Mouse (Mus musculus) layer of hippocampus, adult 18-20 months (tissue): ENCODE measurements around the gene Gatm. TPM values are rescaled to one million over a fixed set of nuclear protein-coding genes. Genes with fewer than 3 reads are reported as not detected.

ENCODE experiments used
- DNase-seq, 2 experiments: peaks; one replicate each; pipeline ENCODE4 v3.0.0; 2022; ENCODE audit warnings: low spot score in 2 of 2
- total RNA-seq, 2 experiments: library from RNA; stranded (reverse); gene quantifications; 2 replicates each; pipeline ENCODE4 v1.2.3; 2021

Gatm gene
- total RNA-seq, 2 experiments from 2014 or later = 85.0 TPM

DNA sequence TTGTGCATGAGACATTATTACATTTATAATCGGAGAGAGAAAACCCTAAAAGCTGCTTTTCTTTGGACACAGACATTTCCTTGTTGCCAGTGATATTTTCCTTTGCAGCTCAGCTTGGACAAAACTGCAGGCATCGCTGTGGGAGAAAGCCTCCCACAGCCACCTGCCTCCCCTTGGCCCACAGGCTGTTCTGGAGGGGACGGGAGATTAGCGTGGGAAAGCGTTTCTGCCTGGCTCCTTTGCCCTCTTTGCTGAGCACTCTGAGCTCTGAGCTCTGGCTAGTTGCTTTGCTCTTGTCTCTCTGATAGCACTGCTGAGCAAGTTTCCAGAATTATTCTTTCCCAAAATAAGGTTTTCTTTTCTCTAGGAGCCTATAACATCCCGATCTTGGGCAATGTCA, 5.1 kb upstream of the Gatm start:
- DNase-seq = peak in 1 of 2 experiments; percentile 31

DNA sequence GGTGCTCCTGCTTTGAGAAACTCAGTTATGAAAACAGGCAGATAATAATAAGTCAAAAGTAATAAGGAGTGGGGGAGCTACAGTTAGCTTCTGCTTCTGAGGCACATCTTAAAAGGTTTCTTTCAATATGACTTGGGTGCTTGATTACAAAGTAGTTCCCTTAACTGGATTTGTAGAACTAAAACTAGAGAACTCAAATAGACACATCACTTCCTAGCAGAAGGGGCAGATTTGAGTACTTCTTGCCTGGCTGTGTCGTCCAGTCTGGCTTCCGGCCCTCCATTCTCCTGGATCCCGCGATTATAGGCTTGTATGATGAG, 511 bp upstream of the Gatm start:
- DNase-seq = no peak

DNA sequence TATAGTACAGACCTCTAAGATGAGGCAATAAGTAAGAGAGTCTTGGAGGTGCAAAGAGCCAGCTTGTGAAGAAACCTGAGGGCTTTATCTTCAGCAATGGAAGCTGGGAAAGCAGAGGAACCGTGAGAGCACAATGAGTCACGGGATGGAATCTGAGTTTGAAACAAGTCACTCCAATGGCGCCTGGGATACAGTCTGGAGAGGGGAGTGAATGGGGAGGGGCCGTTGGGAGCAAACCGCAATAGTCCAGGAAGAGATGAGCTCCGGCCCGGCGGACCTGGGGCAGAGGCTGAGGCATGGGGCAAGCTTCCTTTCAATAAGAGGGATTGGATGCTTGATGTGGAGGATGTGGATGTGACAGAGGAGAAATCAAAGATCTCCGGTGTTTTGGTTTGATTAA, 2.3 kb downstream of the Gatm start:
- no peak for DNase-seq

DNA sequence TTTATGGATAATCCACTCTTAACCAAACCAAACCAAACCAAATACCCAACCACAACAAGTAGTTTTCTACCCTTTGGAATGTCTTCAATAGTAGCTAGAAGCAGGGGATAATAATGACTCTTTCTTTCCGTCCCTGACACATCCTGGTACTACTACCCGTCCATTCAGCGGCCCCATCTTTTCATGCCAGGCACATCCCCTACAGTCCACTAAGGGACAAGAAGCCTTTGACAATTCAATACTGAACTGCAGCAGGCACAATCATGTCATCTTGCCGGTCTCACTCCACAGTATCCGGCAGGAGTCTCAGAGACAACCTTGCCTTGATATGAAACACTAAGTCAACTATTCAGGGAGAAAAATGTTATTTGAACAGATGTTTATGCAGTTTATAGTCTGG, 5.3 kb downstream of the Gatm start:
- peak in 1 of 2 experiments; percentile 59 for DNase-seq

DNA sequence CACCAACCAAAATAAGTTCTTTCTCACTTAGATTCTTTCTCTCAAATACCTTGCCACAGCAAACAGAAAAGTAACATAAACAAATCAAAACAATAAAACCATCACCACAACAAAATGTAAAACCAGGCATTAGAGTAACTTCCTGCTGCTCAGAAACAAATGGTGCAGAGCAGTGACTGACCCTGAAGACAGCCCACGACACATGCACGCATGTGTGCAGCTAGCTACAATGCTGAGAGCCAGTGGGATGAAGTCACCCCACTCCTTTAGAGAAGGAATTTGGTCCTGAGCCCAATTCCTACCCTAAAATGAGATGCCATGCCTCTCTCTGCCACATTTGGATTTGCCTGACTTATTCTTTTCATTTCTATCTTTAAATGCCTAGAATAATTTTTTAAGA, 9.7 kb downstream of the Gatm start:
- DNase-seq = no peak

DNA sequence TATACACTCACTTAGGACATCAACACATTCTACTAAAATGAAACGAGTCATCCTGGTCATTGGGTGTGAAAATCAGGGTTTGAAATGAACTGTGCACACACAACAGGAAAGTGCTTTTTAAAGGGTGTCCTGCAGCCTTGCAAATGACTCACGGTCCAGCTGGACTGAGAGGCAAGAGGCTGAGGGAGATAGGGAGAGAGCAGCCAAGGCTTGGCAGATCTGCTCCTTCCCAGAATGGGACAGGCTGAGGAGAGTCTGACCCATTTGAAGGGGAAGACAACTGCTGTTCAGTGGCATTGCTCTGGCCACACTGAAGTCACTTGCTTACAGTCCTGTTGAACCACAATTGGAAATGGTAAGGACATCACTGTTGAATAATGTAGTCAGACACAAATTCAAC, 11.4 kb downstream of the Gatm start:
- no peak for DNase-seq

DNA sequence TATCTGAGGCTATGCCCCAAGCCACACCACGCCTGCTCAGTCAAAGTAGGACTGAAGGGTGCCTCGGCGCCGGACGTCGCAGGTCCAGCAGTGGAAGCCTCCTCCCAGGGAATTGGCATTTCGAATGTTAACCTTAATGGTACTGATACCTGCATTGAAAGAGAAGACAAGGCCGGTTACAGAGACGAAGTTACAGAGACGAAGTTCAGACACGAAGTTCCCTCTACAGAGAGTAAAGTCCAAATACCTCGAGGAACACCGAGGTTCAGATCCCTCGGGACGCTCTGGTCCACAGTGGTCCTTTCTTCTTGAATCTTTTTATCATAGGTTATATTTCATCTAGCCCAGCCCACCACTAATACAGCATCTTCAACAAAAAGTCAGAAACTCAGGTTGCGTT, 15.6 kb downstream of the Gatm start:
- DNase-seq = no peak

DNA sequence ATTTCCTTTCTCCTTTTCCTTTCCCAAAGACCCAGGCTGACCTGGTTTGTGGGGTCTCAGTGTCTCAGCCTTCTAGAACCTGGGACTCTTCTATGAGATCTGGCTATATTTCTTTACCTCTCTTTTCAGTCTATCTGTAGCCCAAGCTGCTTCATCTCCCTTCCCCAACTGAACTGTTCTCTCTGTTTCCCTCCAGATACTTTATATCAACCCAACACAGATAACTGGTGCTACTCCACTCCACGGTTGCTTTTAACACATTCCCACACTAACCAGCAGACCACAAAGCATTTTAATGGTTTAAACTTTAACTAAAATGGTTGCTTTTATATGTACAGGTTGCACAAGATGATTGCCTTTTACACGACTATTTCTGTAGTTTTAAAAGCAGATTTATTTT, 19.9 kb downstream of the Gatm start:
- DNase-seq = no peak

DNA sequence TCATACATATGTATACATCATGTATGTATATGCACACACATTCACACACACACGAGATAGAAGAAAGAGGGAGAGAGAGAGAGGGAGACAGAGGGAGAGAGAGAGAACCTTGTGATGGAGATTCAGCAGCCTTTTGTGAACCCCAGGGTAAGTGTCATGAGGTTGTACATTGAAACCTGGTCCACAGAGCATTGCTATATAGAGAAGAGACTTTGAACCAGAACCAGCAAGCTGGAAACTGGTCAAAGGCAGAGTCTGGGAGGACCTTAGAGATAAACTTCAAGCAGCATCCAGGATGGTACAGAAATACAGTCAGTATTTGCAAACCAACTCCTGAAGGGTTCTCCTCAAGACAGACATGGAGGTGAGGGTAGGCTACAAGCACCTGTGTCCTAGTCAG, 20.8 kb downstream of the Gatm start:
- DNase-seq = no peak

DNA sequence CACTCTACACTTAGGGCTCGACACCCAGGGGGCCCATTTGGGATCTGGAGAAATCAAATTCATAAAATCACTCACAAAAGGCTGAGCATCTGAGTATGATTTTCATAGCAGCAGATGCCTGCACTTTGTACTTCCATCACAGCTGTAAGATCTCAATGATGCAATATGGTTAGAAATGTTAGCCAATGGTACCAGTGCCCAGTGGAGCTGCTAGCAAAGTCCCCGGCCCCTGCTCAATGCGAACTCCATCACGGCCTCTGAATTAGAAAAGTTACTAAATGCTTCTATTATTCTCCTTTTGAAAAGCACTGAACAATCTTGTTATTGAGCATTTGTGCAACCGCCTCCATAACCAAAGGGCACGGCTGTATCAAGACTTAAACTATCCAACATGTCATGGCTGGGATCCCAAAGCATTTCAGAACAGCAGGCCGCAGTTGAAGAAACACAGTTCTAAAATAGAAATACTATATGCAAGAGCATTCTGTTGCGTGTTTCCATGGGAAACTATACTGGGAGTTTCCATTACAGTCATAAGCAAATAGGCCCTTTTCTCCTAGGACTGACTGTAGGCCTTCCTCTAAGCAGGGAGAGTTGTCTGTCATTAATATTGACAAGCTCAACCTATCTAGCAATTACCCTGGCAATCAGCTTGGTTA, 23.1 kb downstream of the Gatm start:
- DNase-seq = peak in 1 of 2 experiments; percentile 33

DNA sequence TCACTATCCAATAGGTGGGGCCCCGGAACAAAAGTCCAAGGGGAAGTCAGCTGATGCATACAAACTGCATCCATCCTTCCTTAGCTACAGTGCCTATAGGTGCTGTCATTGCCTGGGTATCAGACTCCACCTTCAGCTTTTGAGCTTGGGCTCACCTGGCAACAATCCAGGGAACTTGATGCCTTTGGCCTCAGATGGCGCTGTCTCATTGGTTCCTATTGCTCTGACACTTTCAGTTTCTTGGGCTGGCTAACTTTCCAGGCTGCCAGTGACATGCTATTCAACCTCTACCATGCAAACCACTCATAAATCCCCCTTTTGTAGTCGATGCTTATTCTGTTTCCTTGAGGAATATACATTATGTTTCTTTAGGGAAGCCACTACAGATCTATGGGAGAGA, 24.8 kb downstream of the Gatm start:
- no peak for DNase-seq

DNA sequence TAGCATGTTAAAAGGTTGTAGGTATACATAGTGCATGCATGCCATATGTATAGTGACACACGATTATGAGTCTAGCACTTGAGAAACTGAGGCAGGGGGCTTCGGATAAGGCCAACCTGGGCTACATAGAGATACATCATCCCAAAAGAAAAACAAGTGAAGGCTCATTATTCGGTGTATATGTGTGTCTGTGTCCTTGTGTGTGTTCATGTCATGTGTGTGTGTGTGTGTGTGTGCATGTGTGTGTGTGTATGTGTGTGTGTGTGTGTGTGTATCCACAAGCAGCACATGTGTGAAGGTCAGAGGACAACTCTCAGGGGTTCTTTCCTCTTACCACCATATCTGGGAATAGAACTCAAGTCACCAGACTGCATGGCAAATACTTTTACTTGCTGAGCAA, 28.8 kb downstream of the Gatm start:
- no peak for DNase-seq

DNA sequence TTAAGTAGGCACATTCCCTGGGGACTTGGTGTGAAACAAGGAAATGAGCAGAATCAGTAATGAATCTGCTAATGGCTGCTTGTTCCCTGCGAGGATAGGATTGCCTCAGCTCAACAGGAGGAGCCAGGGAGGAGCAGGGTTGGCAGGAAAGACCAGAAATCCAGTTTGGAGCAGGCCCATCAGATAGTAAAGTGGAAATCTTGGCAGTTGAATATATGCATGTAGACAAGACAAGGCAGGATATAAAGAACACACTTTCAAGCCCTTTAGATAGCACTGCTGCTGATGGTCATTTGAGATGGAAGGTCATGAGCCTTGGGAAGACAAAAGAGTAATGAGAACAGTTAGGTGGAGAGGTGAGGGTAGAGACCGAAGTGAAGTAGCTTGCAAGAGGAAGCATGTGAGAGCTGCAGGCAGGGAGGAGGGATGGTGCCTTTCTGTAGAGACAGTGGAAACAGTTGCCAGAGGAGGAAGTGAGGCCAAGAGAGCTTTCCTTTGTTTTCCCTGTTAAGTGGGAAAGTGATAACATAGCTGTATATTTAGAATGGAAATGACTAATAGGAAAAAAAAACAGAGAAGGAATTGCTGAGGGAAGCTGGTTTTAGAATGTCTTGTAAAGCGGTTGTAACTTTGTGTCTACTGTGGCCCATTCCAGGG, 29.6 kb downstream of the Gatm start:
- no peak for DNase-seq

DNA sequence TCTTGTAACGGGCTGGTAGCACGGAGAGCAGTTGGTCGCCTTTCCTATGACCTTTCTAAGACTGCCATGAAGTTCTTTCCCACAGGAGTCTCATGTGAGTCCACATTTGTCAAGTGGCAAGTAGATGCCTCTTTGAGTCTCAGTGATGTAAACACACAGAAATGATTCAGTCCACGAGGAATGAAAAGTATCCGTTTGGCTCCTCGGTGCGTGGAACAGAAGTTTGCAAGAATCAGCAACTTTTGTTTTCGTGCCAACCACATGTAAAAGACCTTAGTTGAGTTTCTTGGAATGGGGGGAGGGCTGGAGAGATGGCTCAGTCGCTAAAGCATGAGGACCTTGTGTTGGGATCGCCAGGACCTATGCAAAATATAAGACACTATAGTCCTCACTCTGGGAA, 30.7 kb downstream of the Gatm start:
- DNase-seq = no peak

DNA sequence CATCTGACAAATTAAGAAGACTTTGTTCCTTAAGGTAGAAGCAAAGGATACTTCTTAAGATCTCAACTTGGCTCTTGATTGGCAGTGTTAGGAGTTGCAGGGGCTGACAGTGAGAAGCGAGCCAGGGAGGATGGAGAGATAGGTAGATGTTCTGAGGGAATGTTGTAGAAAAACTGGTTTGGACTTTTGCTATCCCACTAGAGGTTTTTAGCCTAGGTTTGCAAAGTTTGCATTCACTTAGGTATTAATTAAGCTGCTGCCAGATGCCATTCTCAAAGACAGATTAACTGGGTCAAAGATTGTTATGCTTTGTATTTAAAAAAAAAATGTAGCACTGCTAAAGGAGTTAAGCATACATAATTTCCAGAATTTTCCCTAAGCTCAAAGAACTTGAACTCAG, 33.8 kb downstream of the Gatm start:
- DNase-seq = no peak

DNA sequence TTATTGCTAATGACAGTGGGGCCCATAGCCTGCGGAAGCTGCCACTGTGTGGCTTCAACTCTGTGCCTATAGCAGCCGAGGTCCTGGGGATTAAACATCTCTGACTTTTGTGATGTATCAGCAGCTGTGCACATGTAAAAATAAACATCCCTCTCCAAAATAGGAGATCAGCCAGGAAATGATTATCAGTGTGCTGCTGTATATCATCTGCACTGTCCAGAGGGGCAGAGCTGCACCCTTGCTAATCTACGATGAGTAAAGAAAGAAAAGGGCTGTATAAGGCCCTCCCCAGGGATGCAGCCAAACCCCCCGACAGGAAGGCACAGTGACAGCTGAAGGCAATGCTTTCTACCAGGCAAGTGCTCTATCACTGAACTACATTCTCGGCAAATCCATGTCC, 34.8 kb downstream of the Gatm start:
- no peak for DNase-seq

DNA sequence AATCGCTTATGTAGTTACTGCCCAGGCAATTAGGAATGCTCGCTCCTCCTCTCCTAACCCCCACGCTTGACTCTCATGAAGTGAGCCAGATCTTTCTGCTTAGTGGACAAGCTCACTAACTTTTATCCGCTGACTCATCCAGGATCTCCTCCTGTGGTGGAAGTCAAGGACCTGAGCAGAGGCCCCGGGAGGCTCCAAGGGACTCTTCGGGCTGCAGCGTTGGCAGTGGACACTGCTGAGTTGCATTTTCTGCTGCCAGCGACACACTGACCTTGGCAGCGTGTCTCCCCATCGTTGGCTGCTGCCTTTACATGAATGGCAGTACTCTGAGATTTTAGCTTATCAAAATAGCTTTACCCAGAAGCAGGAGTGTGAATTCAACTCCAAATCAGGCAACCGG, 35.6 kb downstream of the Gatm start:
- DNase-seq = no peak

DNA sequence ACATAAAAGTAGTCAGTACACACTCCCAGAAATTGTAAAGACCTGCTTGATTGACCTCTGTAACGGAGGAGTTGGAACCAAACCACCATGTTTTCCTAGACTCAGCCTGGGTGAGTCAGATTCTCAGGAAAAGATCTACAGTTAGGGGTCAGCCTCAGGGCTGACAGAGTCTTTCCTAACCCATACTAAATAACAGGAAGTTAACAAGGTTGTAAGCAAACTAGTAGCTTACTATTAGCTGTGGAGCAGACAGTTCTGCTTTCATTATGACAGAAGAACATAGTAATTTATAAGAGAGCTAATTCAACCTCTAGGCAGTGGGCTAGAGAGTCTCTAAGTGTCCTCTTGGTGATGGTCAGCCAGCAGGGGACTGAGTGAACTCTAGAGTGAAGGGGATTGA, 38.7 kb downstream of the Gatm start:
- DNase-seq = no peak

DNA sequence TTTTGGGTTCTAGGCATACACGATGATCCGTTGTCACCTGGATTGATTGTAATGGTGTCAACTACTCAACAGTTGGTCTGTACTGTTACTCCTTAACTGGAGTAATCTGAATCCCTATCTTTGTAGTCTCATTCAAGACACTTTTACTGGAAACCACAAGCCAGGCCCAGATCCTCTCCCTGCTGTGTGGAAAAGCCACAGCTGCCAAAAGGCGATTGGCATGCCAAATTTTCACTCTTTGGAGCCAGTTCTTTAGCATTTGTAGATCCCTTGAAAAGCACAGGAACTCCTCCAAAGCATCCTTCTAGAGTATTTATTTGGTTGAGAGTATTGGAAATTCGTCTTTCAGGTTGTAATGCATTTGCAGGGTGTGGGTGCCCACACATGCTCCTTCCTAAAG, 39.8 kb downstream of the Gatm start:
- no peak for DNase-seq

DNA sequence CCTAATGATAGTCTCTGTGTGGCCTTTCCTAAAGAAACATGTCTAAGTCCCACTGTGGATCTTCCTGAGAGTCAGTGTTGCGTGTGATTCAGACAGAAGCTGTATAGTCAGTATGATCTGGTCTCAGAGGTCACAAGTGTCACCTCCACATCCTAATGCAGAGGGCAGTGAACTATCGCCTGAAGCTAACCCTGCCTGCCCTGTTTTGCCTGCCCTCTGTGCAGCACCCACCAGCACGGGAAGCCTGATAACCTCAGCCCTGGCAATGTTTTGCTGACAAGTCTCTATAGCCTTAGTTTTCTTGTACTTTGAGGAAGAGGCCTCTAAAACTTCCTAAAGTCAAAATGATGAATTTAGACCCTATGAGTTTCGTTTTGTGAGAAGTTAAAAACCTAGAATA, 40.7 kb downstream of the Gatm start:
- no peak for DNase-seq

DNA sequence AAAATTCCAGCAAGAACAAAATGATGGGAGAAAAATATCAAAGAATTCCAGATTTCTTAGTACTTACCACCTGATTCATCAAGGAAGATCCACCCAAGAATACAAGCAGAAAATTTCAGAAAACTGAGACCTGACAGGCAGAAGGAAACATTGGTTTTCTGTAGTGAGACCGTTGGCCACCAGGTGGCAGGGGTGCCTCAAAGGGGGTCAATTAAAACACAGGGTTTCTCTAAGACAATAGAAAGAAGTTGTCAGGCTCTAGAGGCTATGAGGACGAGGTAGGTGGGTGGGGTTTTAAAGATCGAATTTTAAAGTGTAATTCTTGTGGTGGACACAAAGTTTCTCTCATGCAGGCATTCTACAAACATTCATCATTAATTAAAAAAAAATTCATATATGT, 41.7 kb downstream of the Gatm start:
- DNase-seq = peak in 1 of 2 experiments; percentile 45

DNA sequence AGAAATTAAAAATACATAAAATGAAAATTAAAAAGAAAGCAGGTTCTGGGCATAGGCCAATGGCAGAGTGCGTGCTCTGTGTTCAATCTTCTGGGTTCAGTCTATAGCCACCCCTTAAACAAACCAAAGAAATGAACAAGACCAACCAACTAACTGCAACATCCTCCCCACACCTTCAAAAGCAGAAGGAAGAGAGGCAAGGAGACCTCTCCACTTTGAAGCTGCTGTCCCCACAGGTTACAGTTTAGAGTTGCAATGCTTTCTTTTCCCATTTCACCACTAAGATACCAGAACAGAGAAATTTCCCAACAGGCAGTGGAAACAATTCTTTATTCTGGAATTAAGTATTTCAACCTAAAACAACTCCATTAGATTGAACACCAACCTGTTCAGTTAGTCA, 48.9 kb downstream of the Gatm start:
- no peak for DNase-seq

DNA sequence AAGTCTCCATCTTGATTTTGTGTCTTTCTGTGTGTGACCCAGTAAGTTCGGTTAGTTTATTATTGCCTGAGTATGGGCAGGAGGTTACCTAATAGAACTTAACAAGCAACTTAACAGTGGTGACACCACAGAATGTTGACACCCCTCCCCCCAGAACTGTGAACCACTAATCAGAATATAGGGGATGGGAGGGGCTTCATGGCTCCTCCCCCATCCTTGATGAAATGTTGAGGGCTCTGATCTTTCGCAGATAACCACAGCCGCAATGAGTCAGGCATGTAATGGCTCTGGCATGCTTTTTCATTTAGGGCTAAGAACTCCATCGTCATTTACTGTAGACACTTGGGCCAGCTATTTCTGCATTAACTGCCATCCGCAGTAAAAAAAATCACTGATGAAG, 49.9 kb downstream of the Gatm start:
- no peak for DNase-seq

DNA sequence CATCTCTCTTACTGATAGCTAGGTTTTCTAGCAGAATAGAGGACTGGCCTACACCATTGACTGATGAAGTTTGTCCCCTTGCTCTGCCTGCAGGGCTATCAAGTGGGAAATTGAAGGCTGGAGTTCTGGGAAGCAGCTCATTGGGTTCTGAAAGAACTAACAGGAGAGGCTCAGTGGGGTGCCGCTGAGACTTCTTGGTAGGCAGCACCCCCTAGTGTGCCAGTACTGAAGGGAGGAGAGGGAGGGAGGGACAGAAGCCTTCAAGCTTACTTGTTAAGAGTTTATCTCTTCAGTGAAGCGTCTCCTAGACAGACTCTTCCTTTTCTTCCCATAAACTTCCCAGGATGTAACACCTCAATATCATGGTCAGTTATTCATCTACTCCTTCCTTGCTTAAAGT, 52.8 kb downstream of the Gatm start:
- DNase-seq = peak; percentile 27 to 63
